Mouse (Mus musculus) kidney, adult 2 months (tissue): ENCODE measurements around the gene Capza3. TPM values are rescaled to one million over a fixed set of nuclear protein-coding genes. Genes with fewer than 3 reads are reported as not detected.

Experiments
- DNase-seq: peaks from one replicate; pipeline ENCODE4 v3.0.0; 2021
- H3K27ac ChIP-seq: fragments of 200-500 bp; 2 replicates; pipeline ENCODE4 v1.5.1; 2012; ENCODE audit warnings: low read depth, low read length, control low read depth, inconsistent platforms; ENCODE audit not compliant: insufficient read depth
- H3K27me3 ChIP-seq: fragments of 200-500 bp; replicated peaks from 2 replicates; pipeline ENCODE4 v1.6.1; 2012; ENCODE audit warnings: mild to moderate bottlenecking, moderate library complexity, low read length, inconsistent platforms; ENCODE audit not compliant: control insufficient read depth, insufficient read depth
- H3K36me3 ChIP-seq: fragments of 200-500 bp; 2 replicates; pipeline ENCODE4 v1.6.1; 2012; ENCODE audit warnings: mild to moderate bottlenecking, moderate library complexity, low read length, inconsistent platforms; ENCODE audit not compliant: control insufficient read depth, insufficient read depth
- H3K4me1 ChIP-seq: fragments of 200-500 bp; 2 replicates; pipeline ENCODE4 v1.6.1; 2011; ENCODE audit warnings: low read length; ENCODE audit not compliant: control insufficient read depth, insufficient read depth
- H3K4me3 ChIP-seq: fragments of 200-500 bp; 2 replicates; pipeline ENCODE4 v1.5.1; 2011; ENCODE audit warnings: mild to moderate bottlenecking, low read depth, low read length, control low read depth; ENCODE audit not compliant: insufficient read depth
- CTCF ChIP-seq: fragments of 200-500 bp; conservative IDR thresholded peaks from 2 replicates; pipeline ENCODE4 v1.5.1; 2011; ENCODE audit warnings: low read depth, mild to moderate bottlenecking, control low read depth, low read length, moderate library complexity, mixed read lengths; ENCODE audit not compliant: insufficient read depth, insufficient read length
- POLR2A ChIP-seq: fragments of 200-500 bp; IDR thresholded peaks from one replicate; pipeline ENCODE4 v1.6.1; 2011; ENCODE audit warnings: low read depth, low read length, control low read depth
- WGBS: fragments of 180-500 bp; shearing (Covaris S2); methylation state at CpG from one replicate; pipeline ENCODE4 v1.1.7; 2018; 5-methylcytosine and 5-hydroxymethylcytosine counted together
- polyA plus RNA-seq: library from polyadenylated mRNA; depleted of rRNA; stranded (reverse); fragments of >200 nt; gene quantifications from 2 replicates; pipeline ENCODE4 v1.2.3, GENCODE M21; 2012; rRNA removed

Gene Capza3
- polyA plus RNA-seq, 1 experiment, result not detected

DNA sequence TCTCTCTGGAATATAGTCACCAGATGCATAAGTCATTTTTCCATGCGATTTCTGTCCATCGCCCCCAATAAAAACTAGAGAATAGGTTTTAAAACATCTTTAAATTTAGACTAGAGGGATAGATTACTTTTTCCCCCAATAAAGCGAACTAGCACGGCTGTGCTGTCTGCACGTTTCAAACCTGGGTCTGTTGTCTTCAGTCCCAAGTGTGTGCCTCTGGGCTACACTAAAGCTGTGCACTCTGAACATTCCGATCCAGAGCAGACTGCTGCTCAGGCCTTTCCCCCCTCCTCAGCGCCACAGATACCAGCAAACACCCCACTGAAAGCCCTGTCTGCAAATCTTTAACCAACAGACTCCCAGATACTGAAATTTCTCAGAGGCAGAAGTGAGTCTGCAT lies 39.9 kb downstream of the Capza3 start:
- H3K27ac ChIP-seq, result no peak overlapping the region
- WGBS, result 71% methylated on average over 7 of the region's 7 CpGs
- H3K27me3 ChIP-seq, result no peaks in the 10 kb centered on the region
- no peaks in the 10 kb centered on the region for H3K4me1 ChIP-seq
- H3K36me3 ChIP-seq, result no peaks in the 10 kb centered on the region
- TF ChIP-seq POLR2A (no peak), CTCF (no peak)
- no peak overlapping the region for H3K4me3 ChIP-seq
- no peak for DNase-seq

DNA sequence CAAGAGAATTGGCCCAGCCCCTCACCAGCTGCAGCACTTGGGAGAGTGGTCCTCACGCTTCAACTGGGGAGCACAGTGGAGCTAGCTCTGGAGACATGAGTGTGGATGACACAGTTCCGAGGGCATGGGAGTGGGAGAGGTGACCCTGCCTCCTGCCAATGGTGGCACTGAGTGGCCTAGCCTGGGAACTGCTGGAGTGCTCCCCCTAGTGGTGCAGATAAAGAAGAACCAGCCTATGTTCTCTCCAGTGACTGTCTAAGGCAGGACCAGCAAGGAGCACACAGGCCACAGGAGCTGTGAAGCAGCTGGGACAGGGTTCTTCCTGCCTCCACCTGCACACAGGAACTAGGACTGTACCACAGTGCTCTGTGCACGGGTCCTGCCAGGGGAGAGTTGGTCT lies 40.7 kb downstream of the Capza3 start:
- no peaks in the 10 kb centered on the region for H3K4me1 ChIP-seq
- H3K27ac ChIP-seq, result no peak overlapping the region
- TF ChIP-seq CTCF, result peak; percentile 53
- no peak for TF ChIP-seq POLR2A
- no peaks in the 10 kb centered on the region for H3K36me3 ChIP-seq
- DNase-seq, result no peak
- no peak overlapping the region for H3K4me3 ChIP-seq
- WGBS, result 83% methylated on average over 3 of the region's 3 CpGs
- H3K27me3 ChIP-seq, result no peaks in the 10 kb centered on the region

DNA sequence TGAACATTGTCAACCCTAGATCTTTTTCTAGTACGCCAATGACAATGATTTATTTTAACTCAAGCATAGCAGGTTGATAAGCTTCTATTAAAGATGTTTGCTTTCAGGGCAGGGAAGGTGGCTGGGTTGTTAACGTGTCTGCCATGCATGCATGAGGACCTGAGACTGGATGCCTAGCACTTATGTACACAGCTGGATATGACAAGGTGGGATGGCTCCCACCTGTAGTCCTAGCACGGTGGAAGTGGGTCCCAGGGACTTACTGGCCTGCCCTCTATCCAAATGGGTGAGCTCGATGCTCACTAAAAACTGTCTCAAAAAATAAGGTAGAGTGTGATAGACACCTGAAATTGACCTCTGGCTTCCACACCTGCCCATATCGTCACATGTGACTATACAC lies 48.8 kb downstream of the Capza3 start:
- Histone ChIP-seq H3K27me3 (no peaks in the 10 kb centered on the region), H3K4me1 (no peaks in the 10 kb centered on the region), H3K27ac (no peak overlapping the region), H3K4me3 (no peak overlapping the region), H3K36me3 (no peaks in the 10 kb centered on the region)
- 89% methylated on average over 5 of the region's 5 CpGs for WGBS
- TF ChIP-seq POLR2A (no peak), CTCF (no peak)
- no peak for DNase-seq

Other genes starting within 250 kb of the Capza3 start
- gene Plcz1, start 205 bp downstream of the Capza3 start, polyA plus RNA-seq, result 0.04 TPM in 1 of 2 replicates, not detected in the other